Mouse (Mus musculus) limb, embryonic 11.5 days (tissue): ENCODE measurements around the gene Senp3. TPM values are rescaled to one million over a fixed set of nuclear protein-coding genes. Genes with fewer than 3 reads are reported as not detected.

Experiments used
- ATAC-seq: fragments of 200-750 bp; cut with Nextera tagmentation; 2 replicates; pipeline ENCODE4 v1.8.0; 2017; ENCODE audit warnings: low read depth; ENCODE audit not compliant: insufficient number of reproducible peaks, low FRiP score, low TSS enrichment
- DNase-seq: peaks from one replicate; pipeline ENCODE4 v3.0.0-alpha.2; 2015; ENCODE audit warnings: low spot score
- H3K27ac ChIP-seq: fragments of 300-500 bp; sonication (generic); replicated peaks from 2 replicates; pipeline ENCODE4 v1.5.1; 2014; ENCODE audit warnings: low read depth, mild to moderate bottlenecking, low read length
- H3K27me3 ChIP-seq: fragments of 300-500 bp; sonication (generic); 2 replicates; pipeline ENCODE4 v1.6.1; 2014; ENCODE audit warnings: mild to moderate bottlenecking, low read length, mixed read lengths; ENCODE audit not compliant: control insufficient read depth, insufficient read depth
- H3K36me3 ChIP-seq: fragments of 300-500 bp; sonication (generic); 2 replicates; pipeline ENCODE4 v1.6.1; 2014; ENCODE audit warnings: mild to moderate bottlenecking, low read length, moderate library complexity, mixed read lengths; ENCODE audit not compliant: control insufficient read depth, insufficient read depth
- H3K4me1 ChIP-seq: fragments of 300-500 bp; sonication (generic); 2 replicates; pipeline ENCODE4 v1.6.1; 2014; ENCODE audit warnings: low read length, mixed read lengths; ENCODE audit not compliant: control insufficient read depth, insufficient read depth
- H3K4me2 ChIP-seq: fragments of 300-500 bp; sonication (generic); 2 replicates; pipeline ENCODE4 v1.6.1; 2014; ENCODE audit warnings: low read depth, mild to moderate bottlenecking, moderate library complexity; ENCODE audit not compliant: severe bottlenecking
- H3K4me3 ChIP-seq: fragments of 300-500 bp; sonication (generic); 2 replicates; pipeline ENCODE4 v1.5.1; 2014; ENCODE audit warnings: low read depth, low read length
- H3K9ac ChIP-seq: fragments of 300-500 bp; sonication (generic); 2 replicates; pipeline ENCODE4 v1.6.1; 2014; ENCODE audit warnings: mild to moderate bottlenecking, low read length
- H3K9me3 ChIP-seq: fragments of 300-500 bp; sonication (generic); 2 replicates; pipeline ENCODE4 v1.6.1; 2016; ENCODE audit warnings: low read length; ENCODE audit not compliant: control insufficient read depth
- WGBS: fragments of 180-500 bp; shearing (Covaris S2); extraction: QIAGEN DNeasy Blood & Tissue Kit; methylation state at CpG from one replicate; pipeline ENCODE4 v1.1.7; 2014; 5-methylcytosine and 5-hydroxymethylcytosine counted together
- polyA plus RNA-seq: library from polyadenylated mRNA; unstranded; fragments of >200 nt; fragmentation: Nextera tagmentation; extraction: Ambion mirVana; gene quantifications from 2 replicates; pipeline ENCODE4 v1.2.1, GENCODE M21; 2014

Gene Senp3
- polyA plus RNA-seq, 1 experiment from 2014 or later: 127 TPM

DNA sequence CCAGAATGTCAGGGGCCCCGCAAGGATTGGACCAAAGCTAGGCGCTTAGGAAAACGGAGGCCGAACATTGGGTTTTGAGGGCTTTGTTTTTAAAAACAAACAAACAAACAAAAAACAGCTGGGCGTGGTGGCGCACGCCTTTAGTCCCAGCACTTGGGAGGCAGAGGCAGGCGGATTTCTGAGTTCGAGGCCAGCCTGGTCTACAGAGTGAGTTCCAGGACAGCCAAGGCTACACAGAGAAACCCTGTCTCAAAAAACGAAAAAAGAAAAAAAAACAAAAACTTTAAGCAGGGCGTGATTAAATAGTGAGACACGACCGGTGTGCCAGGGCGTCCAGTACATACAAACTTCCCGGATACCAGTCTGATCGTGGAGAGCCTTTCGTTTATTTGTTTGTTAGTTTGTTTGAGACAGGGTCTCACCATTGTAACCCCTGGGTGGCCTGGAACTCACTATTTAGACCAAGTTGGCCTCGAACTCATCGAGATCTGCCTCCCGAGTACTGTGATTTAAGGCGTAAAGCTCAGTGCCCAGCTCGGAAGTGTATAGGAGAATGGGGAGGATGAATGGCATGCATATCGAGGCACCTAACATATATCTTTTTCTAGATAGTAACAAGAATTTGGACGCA lies 440 bp upstream of the Senp3 start:
- peaks cover 8% of the 10 kb centered on the region; the same call in 1 of the 2 replicates for H3K4me1 ChIP-seq
- peak overlapping the region; percentile 80 for H3K9ac ChIP-seq
- ATAC-seq (peak; percentile 5; the same call in 1 of the 2 replicates), DNase-seq (no peak)
- H3K36me3 ChIP-seq: peaks cover 7% of the 10 kb centered on the region; the same call in 1 of the 2 replicates
- H3K4me3 ChIP-seq: peak overlapping the region; percentile 66
- no peaks in the 10 kb centered on the region for H3K9me3 ChIP-seq
- H3K27ac ChIP-seq: peak overlapping the region; percentile 92
- WGBS: 27% methylated on average over 24 of the region's 24 CpGs
- H3K27me3 ChIP-seq: no peaks in the 10 kb centered on the region
- peak overlapping the region; percentile 92 for H3K4me2 ChIP-seq

DNA sequence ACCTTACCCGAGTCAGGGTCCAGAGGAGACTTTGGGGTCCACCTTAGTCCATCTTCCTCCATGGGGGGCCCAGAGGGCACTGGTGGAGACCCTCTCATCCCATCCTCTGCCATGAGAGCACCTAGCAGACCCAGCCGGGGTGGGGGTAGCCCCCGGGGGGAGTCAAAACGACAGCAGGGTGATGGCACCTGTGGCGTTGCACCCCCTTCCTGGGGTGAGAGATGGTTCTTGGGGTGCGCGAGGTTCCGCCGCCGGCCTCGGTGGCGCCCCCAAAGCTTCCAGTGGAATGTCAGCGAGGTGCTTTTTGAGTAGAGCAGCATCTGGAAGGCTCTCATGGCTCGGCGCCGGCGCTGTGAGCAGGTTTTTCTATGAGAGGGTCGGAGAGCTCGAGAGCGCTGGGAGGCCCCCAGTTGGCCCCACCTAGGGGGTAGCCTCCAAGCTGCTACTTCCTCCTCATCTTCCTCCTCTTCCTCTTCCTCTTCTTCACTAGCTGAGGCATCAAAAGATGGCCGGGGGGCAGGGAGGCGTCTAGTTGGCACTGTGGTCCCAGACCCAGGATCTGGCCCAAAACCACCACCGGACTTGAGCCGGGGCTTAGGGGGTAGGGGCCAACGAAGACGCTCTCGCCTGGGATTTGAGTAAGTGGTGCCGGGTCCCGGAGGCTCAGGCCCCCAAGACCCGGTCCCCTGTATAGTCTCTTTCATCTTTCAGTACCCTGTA lies 1.6 kb downstream of the Senp3 start:
- H3K4me3 ChIP-seq: peak overlapping the region; percentile 66
- WGBS: 92% methylated on average over 30 of the region's 30 CpGs
- peaks cover 11% of the 10 kb centered on the region; the same call in 1 of the 2 replicates for H3K36me3 ChIP-seq
- H3K9me3 ChIP-seq: no peaks in the 10 kb centered on the region
- H3K27ac ChIP-seq: no peak overlapping the region
- H3K9ac ChIP-seq: no peak overlapping the region
- peaks cover 8% of the 10 kb centered on the region; the same call in 1 of the 2 replicates for H3K4me1 ChIP-seq
- no peaks in the 10 kb centered on the region for H3K27me3 ChIP-seq
- DNase-seq (no peak), ATAC-seq (no peak)
- H3K4me2 ChIP-seq: peak overlapping the region; percentile 92

DNA sequence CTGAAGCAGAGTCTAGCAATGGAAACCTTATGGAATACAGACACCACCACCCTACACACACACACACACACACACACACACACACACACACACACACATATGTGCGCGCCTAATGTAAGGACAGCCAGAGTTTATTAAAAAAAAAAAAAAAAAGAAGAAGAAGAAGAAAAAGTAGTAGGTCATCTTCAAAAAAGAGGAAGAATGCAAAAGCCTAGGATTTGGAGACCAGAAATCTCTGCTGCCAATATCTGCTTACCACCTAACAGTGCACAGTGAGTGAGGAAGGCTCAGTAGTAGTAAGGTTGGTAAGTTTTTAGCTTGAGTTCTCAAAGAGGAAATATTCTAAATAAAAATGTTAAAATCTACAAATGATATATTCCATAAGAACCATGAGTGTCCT lies 2.7 kb downstream of the Senp3 start:
- ATAC-seq: no peak
- WGBS: 91% methylated on average over 2 of the region's 2 CpGs
- no peak overlapping the region for H3K4me2 ChIP-seq

DNA sequence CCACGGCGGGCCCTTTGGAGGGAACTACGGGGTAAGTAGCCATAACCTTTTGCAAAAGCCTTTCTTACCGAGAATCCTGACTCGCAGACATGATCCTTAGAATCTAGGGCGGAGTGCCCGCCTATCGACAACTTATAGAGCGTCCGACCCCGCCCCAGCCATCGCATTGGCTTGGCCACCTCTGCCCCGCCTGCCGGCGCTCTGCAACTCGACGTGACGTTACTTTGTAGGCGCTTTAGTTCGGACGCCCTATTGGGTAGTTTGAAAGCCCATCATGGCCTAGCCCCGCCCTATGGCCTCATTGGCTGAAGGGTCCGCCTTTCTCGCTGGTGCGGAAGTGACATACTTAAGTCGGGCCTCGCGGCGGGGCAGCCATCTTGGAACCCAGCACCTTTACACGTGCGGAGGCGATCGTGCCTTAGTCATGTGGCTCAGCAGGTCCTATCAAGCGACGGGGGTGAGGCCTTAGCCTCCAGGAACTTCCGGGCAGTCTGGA lies 9.6 kb downstream of the Senp3 start, which contains the start of gene Eif4a1:
Gene Eif4a1, minus strand, starts transcription at position 213 of the 496 bp plus-strand sequence.
- Histone ChIP-seq H3K4me2 (peak within 1 kb of the TSS; percentile 96), H3K9me3 (no peaks in the 10 kb centered on the region), H3K36me3 (peaks cover 36% of the 10 kb centered on the region), H3K9ac (peak within 1 kb of the TSS; percentile 99), H3K4me1 (peaks cover 8% of the 10 kb centered on the region; the same call in 1 of the 2 replicates), H3K27me3 (no peaks in the 10 kb centered on the region), H3K4me3 (peak within 1 kb of the TSS; percentile 100), H3K27ac (peak within 1 kb of the TSS; percentile 96)
- peak; percentile 99 for ATAC-seq
- DNase-seq: peak; percentile 99
- under 1% methylated on average over 36 of the region's 36 CpGs for WGBS

More for the DNA sequence above, 2.7 kb downstream of the Senp3 start:
- H3K9me3 ChIP-seq: no peaks in the 10 kb centered on the region
- H3K27me3 ChIP-seq: no peaks in the 10 kb centered on the region
- H3K4me1 ChIP-seq: peaks cover 8% of the 10 kb centered on the region; the same call in 1 of the 2 replicates
- no peak overlapping the region for H3K9ac ChIP-seq
- DNase-seq: no peak
- peaks cover 11% of the 10 kb centered on the region; the same call in 1 of the 2 replicates for H3K36me3 ChIP-seq
- H3K27ac ChIP-seq: no peak overlapping the region
- H3K4me3 ChIP-seq: no peak overlapping the region

DNA sequence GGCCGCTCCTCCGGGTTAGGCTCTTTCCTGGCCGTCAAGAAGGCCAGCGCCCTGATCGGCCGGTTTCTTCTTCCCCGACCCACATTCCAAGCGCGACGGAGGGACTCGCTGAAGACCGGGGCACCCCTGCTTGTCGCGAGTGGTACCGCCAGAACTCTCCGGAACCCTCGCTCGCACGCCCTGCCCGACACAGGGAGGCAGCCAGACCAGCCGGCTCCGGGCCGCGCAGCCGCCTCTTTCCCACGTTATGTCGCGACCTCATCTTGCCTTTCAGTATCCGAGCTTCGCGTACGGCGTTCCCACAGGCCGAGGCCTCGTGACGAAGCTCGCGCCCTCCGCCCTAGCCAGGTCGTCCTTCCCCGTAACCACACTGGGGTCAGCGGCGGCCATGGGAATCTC lies 10.2 kb downstream of the Senp3 start:
- Histone ChIP-seq H3K9ac (peak overlapping the region; percentile 99), H3K36me3 (peaks cover 36% of the 10 kb centered on the region), H3K4me2 (peak overlapping the region; percentile 96; the same call in 1 of the 2 replicates), H3K9me3 (no peaks in the 10 kb centered on the region), H3K27me3 (no peaks in the 10 kb centered on the region), H3K4me3 (peak overlapping the region; percentile 100), H3K27ac (peak overlapping the region; percentile 96), H3K4me1 (peaks cover 8% of the 10 kb centered on the region; the same call in 1 of the 2 replicates)
- DNase-seq (no peak), ATAC-seq (peak; percentile 1; the same call in 1 of the 2 replicates)
- under 1% methylated on average over 43 of the region's 43 CpGs for WGBS

DNA sequence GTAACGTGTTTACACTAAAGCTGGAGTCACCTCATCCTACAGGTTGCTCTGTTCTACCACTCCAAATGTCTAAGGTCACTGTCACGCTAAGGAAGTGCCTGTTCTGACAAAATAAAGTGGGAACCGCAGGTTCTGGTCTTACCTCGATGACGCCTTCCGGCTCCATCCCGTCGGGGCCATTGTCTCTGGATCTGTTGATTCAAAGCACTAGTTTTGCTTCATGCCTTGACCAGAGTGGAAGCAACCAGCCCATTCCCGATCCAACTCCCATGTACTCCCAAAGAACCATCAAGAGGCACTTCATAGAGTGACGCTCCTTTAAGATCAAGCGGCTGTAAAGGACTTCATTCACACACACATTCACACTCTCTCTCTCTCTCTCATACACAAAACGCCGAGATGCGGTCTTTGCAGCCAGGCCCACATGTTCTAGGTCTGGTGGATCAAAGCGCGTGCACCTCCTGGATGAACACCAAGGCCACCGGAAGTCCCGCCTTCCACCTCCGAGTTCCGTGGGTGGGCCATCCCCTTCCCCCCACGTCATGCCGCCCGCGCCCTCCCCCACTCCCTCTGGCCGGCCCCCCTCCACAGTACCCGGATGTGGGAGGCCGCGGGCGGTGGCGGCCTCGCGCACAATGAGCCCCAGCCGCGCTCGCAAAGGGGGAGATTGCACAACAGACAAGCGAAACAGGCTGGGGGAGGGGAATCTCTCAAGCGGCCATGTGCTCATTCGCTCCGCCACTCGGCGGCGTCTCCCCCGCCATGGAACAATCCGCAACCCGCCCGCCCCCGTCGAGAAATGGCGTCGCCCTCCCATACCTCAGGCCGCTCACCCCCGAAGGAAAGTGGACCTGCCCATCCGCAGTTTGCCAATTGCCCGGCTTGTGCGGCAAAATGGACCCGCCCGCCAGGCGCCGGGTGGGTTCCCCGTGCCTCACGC lies 10.8 kb downstream of the Senp3 start:
- H3K4me1 ChIP-seq: peaks cover 8% of the 10 kb centered on the region; the same call in 1 of the 2 replicates
- H3K36me3 ChIP-seq: peaks cover 37% of the 10 kb centered on the region
- H3K4me3 ChIP-seq: peak overlapping the region; percentile 100
- DNase-seq (peak; percentile 97), ATAC-seq (peak; percentile 70)
- peak overlapping the region; percentile 96 for H3K4me2 ChIP-seq
- no peaks in the 10 kb centered on the region for H3K9me3 ChIP-seq
- H3K27me3 ChIP-seq: no peaks in the 10 kb centered on the region
- H3K9ac ChIP-seq: peak overlapping the region; percentile 99
- WGBS: under 1% methylated on average over 60 of the region's 61 CpGs
- peak overlapping the region; percentile 96 for H3K27ac ChIP-seq

DNA sequence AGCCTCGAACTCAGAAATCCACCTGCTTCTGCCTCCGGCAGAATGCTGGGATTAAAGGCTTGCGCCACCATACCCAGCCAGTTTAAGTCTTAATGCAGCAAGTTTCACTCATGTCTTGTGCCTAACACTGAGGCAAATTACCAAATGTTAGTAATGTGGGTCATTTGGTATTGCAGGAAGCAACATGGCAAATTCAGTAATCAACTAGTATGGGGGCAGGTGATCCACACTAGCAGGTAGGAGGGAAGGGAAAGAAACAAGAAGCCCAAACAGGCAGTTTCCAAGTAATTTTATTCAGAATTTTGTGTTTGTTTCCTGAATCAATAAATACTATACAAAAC lies 15.2 kb downstream of the Senp3 start:
- H3K4me3 ChIP-seq: no peak overlapping the region
- H3K9me3 ChIP-seq: no peaks in the 10 kb centered on the region
- DNase-seq: no peak
- ATAC-seq: no peak
- peaks cover 42% of the 10 kb centered on the region for H3K36me3 ChIP-seq
- H3K27me3 ChIP-seq: no peaks in the 10 kb centered on the region
- 87% methylated on average over 3 of the region's 3 CpGs for WGBS
- no peak overlapping the region for H3K9ac ChIP-seq
- H3K4me2 ChIP-seq: no peak overlapping the region
- no peak overlapping the region for H3K27ac ChIP-seq
- H3K4me1 ChIP-seq: peaks cover 11% of the 10 kb centered on the region
